Mouse (Mus musculus) cerebellum, adult 9-11 months (tissue): ENCODE measurements around the gene Gsdma.
A peak's percentile ranks its signal among the peaks of the same experiment; 100 is the strongest.
"Not testable (repeated sequence)": the region's sequence is repeated elsewhere in the genome, so short reads cannot be mapped to it uniquely, and the experiment has no call there.

Source experiments
- DNase-seq: peaks from one replicate; pipeline ENCODE4 v3.0.0; 2022

Gsdma gene

DNA sequence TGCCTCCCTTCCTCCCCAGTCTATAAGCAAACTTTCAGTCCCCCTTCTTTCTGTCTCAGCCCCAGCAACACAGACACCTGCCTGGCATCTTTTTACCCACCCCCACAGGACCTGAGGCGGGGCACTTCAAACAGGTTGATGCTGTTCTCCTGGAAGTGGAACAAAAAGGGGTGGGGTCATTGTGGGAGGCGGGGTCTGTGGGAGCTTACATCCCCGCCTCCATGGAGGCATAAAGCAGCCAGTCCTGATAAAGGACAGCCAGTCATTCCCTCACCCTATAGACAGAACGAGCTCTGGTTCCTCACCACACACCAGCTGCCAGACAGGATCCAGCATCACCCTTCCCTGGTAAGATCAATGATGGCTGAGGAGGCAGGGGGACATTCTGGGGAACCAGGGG lies at the start of gene Gsdma:
Gene Gsdma (plus strand): TSS at position 261 of the 400 bp plus-strand sequence.
- DNase-seq: no peak

DNA sequence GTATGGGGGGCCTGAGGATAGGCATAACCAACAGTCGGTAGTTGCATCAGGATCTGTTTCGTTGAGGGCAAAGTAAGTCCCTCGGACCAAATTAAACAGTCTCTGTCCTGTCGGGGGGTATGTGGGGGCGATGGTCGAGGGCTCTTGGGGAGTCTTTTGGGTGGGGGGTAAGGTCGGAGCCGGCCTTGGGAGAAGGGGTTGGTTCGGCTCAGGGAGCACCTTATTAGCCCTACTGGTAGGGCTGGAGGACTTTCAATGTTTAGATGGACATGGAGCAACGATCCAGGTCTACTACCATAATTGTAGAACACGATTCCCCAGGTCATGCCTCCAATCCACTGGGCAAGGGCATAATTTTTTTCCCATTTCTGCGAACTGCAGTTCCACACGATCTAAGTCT lies 43.4 kb upstream of the Gsdma start:
- DNase-seq: no peak

DNA sequence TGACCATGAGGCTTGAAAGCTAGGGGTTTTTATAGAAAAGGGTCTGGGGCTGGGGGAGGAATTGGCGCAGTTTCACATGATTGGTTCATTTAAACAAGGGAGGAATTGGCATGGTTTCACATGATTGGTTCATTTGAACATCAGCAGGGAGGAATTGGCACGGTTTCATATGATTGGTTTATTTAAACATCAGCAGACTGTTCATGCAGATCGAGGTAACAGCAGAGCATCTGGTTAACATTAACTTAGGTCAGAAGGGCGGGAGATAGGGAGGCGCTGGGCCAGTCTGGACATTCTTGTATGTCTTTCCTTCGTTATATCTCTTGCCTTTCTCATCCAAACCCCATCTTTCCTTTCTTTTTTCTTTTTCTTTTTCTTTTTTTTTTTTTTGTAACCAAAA lies 40.2 kb upstream of the Gsdma start:
- not testable (repeated sequence) for DNase-seq

DNA sequence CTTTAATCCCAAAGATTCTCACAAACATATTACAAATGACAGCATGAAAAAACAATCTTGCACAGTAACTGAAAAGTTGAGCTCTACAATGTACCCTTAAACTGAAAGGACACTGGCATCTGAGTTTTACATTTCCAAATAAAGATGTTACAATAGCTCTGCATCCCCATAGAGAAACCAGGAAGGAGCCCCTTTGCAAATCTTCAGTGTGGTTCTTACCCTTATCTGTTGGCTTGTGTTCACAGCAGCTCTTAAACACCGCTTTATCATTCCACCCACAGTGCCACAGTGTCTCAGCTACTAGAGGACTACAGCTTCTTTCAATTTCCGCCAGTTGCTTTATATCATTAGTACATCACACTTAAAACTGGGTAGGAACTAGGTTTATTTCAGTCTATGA lies 39.8 kb upstream of the Gsdma start:
- not testable (repeated sequence) for DNase-seq

GRCm38 (mm10) chr11:98625611-98626410 lies 38.3 kb upstream of the Gsdma start, which contains the start of the genes Gm12355 and Gsdma3:
Gene Gm12355, minus strand, starts transcription at chr11:98625661.
Gene Gsdma3, plus strand, starts transcription at chr11:98626360.
- no peak for DNase-seq

DNA sequence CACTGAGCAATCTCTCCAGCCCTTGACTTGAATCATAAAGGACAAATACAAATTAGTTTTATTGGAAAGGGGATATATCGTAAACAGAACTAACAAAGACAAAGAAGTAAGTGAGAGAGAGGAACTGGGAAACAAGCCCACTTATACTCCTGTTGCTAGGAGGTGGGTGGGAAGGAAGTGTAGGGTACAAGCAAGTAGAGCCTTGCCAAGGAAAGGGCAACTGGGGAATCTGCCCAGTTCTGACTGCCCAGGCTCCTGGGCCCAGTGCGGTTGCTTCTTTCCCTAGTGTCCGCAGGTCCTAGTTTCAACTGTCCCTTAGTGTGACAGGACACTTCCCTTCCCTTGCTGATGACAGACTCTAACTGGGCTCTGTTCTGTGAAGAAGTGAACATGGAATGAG lies 35.4 kb upstream of the Gsdma start:
- DNase-seq: no peak

DNA sequence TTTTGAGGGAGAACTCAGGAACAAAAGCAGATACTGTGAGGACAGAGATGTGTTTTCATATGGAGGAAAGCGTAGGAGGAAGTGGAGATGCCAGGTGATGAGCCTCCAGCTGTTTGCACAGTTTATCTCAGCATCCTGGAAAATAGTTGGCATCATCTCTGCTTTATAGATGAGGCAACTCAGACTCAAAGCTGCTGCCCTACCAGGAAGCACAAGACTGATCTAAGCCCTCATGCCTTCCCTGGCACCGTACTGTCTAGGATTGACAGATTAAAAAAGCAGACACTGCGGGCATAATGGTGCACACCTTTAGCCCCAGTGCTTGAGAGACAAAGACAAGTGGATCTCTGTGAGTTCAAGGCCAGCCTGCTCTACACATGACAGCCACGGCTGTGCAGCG lies 33.5 kb upstream of the Gsdma start:
- DNase-seq: no peak

DNA sequence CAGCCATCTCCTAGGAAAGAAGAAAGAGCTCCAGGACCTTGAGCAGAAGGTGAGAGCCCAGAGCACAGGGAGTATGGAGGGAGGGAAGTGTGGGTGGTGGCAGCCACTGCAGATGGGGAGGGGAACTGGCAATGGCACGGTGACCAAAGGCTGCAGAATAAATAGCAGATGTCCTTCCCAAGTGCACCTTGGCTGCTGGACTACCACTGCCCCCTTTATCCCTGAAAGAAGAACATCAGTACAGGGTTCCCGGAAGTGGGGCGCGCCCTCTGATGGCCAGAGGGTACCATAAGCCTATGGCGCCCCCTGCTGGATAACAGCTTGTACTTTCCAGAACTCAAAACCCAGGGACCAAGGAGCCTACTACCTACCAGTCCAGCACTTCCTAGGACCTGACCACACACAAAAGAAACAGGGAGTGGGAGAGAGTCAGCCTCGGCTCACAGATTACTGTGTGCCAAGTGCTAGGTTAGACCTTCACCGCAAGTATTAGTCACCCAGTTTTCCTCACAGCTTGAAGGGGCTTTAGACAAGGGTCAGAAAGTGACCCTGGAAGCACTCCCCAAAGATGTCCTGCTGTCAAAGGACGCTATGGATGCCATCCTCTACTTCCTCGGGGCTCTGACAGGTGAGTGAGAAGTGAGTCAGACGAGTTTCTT lies 28.7 kb upstream of the Gsdma start:
- DNase-seq: not testable (repeated sequence)

DNA sequence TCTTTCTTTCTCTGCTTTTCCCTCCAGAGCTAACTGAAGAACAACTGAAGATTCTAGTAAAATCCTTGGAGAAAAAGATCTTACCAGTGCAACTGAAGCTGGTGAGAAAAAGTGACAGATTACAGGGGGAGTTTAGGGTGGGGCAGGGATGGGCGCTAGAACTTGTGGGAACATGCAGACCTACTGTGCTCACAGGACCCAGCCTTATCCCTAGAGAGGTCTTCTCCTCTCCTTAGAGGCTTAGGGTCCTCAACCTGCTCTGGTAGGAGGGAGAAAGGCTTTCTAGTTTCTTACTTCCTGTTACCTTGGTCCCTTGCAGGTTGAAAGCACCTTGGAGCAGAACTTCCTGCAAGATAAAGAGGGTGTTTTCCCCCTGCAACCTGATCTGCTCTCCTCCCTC lies 26.6 kb upstream of the Gsdma start:
- DNase-seq: no peak

DNA sequence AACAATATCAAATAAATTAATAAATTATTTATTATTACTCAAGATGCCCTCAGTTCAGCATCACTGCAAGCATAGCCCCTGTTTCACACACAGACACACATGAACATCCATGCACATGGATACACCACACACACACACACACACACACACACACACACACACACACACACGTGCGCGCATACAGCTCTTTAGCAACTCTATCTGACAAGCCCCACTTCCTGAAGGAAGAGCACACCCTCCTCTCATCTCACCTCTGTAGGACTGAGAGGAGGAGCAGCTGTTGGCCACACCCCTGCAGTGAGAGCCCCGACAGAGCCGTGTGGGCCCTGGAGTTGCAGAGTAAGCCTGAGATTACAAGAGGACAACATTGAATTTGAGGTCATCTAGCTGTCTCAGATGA lies 24.1 kb upstream of the Gsdma start:
- no peak for DNase-seq

DNA sequence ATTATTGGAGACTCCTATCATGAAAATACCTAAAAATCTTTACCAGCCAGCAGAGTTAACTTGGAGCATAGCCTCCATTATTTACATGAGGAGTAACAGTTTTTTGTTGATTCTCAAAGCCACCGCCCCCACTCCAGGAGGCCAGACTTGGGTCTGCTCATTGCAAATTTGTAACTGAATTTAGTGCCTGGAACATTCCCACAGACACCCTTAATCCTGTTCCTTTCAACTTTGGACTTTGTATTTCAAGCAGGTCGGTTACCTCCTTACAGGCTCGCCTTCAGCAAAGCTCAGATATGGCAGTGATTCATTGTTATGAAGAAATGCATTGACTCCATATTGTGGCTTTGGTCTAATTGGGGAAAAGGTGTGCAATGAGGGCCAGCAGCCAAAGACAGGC lies 19.4 kb upstream of the Gsdma start:
- DNase-seq: no peak

- DNase-seq: no peak
Measured at GRCm38 (mm10) chr11:98645946-98646345, 18.2 kb upstream of the Gsdma start.

GRCm38 (mm10) chr11:98646459-98646858 lies 17.7 kb upstream of the Gsdma start, which contains the start of gene Gsdma2:
Gene Gsdma2, plus strand, starts transcription at chr11:98646759.
- no peak for DNase-seq

GRCm38 (mm10) chr11:98655076-98655475 lies 9.1 kb upstream of the Gsdma start:
- DNase-seq: not testable (repeated sequence)

DNA sequence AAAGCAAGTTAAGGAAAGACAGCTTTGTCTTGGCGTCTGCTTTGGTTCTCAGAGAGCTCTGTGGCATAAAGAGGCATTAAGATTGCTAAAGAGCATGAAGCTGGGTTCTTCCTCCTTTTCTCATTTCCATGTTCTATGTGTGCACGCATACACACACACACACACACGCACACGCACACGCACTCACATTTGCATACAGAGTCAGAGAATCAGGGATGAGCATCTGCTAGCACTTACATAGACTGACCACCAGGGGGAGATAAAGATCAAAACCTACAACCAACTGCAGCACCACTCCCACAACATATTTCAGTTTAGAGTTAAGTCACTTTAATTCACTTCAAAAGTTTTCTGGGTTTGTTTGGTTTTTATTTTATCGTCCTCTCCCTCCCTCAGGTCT lies 3.6 kb upstream of the Gsdma start:
- DNase-seq: peak; percentile 40

- DNase-seq: no peak
Measured at GRCm38 (mm10) chr11:98668984-98669383, 4.8 kb downstream of the Gsdma start.

DNA sequence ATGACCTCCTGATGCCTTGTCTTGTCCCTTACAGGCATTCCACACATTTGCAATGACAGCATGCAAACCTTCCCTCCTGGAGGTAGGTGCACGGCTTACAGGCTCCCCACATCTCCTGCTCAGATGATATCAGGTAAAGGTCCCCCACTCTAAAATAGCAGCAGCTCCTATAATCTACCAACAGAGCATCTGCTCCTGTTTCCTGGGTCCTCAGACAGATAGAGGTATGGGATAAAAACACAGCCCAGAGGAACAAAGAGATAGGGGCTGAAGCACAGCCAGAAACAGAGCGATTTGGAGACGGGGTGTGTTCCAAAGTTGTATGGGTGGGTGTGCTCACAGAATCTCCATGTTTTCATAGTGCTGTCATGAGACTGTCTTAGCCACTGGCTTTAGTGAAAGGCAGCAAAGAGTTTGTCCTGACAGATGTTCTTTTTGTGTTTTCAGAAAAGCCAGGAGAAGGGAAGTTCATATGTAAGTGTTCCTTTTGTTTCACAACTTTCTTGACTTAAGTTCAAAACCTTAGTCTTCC lies 7.2 kb downstream of the Gsdma start:
- DNase-seq: no peak

DNA sequence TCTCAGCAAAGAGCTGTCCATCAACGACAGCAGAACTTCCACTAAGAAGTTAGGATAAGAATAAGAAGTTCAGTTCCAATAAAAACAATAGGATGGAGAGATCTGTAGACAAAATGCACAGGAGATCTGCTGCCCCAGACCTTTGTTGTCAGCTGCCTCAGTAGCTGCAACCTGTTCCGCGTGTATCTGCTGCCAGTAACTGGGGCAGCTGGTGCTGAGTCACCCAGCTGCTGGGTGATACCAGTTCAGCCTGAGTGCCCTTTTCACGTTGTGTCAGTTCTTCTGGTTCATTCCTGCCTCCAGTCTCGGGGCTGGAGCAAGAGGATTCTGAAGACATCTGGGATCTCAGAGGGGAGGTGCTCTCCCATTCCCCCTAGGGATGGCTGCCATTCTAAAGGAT lies 7.7 kb downstream of the Gsdma start:
- no peak for DNase-seq

- no peak for DNase-seq
Measured at GRCm38 (mm10) chr11:98672482-98672881, 8.3 kb downstream of the Gsdma start.

DNA sequence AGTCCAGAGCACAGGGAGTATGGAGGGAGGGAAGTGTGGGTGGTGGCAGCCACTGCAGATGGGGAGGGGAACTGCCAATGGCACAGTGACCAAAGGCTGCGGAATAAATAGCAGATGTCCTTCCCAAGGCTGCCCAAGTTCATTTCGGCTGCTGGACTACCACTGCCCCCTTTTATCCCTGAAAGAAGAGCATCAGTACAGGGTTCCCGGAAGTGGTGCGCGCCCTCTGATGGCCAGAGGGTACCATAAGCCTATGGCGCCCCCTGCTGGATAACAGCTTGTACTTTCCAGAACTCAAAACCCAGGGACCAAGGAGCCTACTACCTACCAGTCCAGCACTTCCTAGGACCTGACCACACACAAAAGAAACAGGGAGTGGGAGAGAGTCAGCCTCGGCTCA lies 9.0 kb downstream of the Gsdma start:
- peak; percentile 42 for DNase-seq

- no peak for DNase-seq
Measured at GRCm38 (mm10) chr11:98675829-98676363, 11.7 kb downstream of the Gsdma start.

DNA sequence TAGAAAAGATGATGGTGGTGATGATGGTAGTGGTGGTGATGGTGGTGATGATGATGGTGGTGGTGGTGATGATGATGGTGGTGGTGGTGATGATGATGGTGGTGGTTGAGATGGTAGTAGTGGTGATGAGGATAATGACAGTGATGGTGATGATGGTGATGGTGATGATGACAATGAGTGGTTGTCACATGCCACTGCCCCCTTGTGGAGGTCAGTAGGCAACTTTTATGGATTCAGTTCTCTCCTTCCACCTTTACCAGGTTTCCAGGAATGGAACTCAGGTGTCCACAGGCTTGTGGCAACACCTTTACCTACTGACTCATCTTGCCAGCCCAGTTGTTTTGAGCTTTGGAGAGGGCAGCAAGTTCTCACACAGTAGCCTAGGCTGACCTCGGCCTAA lies 15.9 kb downstream of the Gsdma start:
- DNase-seq: peak; percentile 27

- not testable (repeated sequence) for DNase-seq
Measured at GRCm38 (mm10) chr11:98680595-98680994, 16.4 kb downstream of the Gsdma start.

DNA sequence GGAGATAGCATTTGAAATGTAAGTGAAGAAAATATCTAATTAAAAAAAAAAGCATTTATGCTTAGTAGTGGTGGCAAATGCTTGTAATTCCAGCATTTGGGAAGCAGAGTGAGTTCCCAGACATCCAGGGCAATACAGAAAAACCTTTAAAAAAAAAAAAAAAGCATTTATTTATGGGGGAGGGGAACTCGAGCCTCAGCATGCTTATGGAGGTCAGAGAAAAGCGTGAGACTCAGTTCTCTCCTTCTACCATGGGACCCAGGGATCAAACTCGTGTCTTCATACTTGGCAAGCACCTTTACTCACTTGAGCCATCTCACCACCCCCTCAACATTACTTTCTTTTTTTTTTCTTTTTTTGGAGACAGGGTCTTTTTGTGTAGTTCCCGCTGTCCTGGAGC lies 17.0 kb downstream of the Gsdma start:
- DNase-seq: no peak
